Mouse (Mus musculus): ENCODE results near the gene Nfxl1.

The Nfxl1 gene

GRCm38 (mm10) chr5:72501763-72502162, 57.7 kb downstream of the Nfxl1 start:
- DNase-seq (ENCODE audit: low read depth, low spot score) = no peak

DNA sequence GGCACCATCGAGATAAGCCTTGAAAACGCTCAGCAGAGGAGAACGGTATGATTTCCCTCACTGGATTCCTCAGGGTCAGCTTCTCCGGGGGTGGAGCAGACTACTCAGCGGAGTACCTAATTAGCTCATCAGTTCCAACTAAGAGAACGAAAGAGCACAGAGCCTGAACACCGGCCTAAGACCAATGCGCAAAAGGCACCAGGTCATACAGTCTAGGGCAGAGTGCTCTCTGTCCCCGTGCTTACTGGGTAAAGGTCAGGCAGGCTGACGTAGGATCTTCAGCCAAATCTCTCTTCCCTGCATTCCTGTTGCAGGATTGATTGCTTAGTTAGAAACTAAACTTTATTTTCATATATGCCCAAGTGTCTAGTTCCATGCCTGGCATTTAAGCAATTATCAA, 61.2 kb downstream of the Nfxl1 start:
- DNase-seq (ENCODE audit: low read depth, low spot score) = no peak

DNA sequence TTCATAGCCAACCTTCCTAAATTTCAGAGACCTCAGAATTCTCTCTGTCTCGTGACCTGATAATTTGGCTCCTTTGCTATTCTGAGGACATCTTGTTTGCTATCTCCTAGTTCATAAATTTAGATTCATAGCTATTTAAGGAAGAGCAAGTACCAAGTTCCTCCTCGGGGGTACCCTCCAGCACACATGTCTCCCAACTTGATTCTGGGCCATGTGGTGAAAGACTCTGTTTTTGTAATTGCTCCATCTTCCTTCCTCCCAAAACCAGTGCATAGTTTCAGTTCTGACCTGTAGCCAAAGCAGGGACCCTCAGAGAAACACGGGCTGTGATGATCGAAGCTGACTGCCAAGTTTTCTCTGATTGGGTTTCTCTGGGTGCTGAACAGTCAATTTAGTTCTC, 62.7 kb downstream of the Nfxl1 start:
- no peak for DNase-seq (ENCODE audit: low read depth, low spot score)

- no peak for DNase-seq (ENCODE audit: low read depth, low spot score)
Observed at GRCm38 (mm10) chr5:72493906-72494305, 65.6 kb downstream of the Nfxl1 start.

DNA sequence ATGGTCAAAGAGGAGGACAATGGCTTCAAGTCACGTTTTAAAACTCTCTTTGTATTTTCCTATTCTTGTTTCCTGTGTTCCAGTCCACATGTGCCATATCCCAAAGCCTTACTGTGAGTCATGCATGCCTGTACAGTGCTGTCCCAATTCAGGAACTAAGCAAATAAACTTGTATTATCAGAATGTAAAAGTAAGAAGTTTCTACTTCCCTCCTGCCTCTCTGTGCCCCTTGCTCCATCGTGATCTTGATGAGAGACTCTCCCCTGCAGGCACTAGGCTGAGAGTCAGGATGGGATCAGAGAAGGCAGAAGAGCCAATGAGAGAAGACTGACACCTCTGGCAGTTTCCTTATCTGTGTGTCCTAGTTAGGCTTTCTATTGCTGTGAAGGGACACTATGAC, 68.3 kb downstream of the Nfxl1 start:
- DNase-seq (ENCODE audit: low read depth, low spot score) = no peak

GRCm38 (mm10) chr5:72480456-72480855, 79.0 kb downstream of the Nfxl1 start:
- no peak for DNase-seq (ENCODE audit: low read depth, low spot score)

GRCm38 (mm10) chr5:72472317-72473009, 87.0 kb downstream of the Nfxl1 start:
- DNase-seq (ENCODE audit: low read depth, low spot score) = no peak

- DNase-seq (ENCODE audit: low read depth, low spot score) = no peak
Observed at GRCm38 (mm10) chr5:72471746-72472145, 87.7 kb downstream of the Nfxl1 start.

DNA sequence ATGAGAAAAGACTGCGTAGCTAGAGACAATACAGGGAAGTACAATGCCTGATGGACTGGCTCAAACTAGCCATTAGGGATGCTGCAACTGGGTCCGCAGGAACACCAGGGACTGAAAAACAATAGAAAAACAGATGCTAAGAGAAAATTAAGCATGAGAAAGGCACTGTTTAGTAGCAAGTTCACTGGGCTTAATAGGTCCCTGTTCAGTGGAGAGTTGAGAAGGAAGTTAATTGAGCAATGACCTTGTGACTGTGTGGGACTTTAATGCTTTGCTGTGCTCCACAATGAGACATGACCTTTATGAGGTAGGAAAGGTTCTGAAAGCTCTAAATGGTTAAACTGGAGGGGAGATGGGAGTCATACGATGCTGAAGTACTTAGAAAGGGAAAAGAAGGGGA, 94.6 kb downstream of the Nfxl1 start:
- DNase-seq (ENCODE audit: low read depth, low spot score) = peak; percentile 94
